Mouse (Mus musculus) CH12.LX (cell line): ENCODE results near the gene Fam178b. TPM values are rescaled to one million over a fixed set of nuclear protein-coding genes. Genes with fewer than 3 reads are reported as not detected.

Experiments
- DNase-seq: peaks from one replicate; pipeline ENCODE4 v3.0.0-alpha.2; 2013; ENCODE audit errors: extremely low read depth
- H3K27ac ChIP-seq: 2 replicates; pipeline ENCODE4 v1.5.1; 2012; ENCODE audit warnings: low read depth, mild to moderate bottlenecking, control low read depth, moderate library complexity; ENCODE audit not compliant: insufficient read depth
- H3K27me3 ChIP-seq: replicated peaks from 2 replicates; pipeline ENCODE3; 2012; ENCODE audit warnings: inconsistent platforms
- H3K36me3 ChIP-seq, 2 experiments: replicated peaks in 1 of 2; 2 replicates each; pipeline versions ENCODE3 to v1.6.1; 2012; ENCODE audit warnings: inconsistent platforms in 1 of 2, low read length in 1 of 2, mild to moderate bottlenecking in 1 of 2, mixed read lengths in 1 of 2, moderate library complexity in 1 of 2; ENCODE audit not compliant: control insufficient read depth in 1 of 2, insufficient read depth in 1 of 2
- H3K4me1 ChIP-seq, 2 experiments: 2 replicates each; pipeline ENCODE4 v1.6.1; 2012; ENCODE audit warnings: inconsistent platforms in 1 of 2, moderate library complexity in 1 of 2; ENCODE audit not compliant: insufficient read depth in 2 of 2, control insufficient read depth in 1 of 2
- H3K4me2 ChIP-seq: 2 replicates; pipeline ENCODE4 v1.6.1; 2012; ENCODE audit warnings: low read depth, mild to moderate bottlenecking, control low read depth; ENCODE audit not compliant: poor library complexity, insufficient read depth, severe bottlenecking
- H3K4me3 ChIP-seq, 3 experiments: fragments of 150-350 bp in 1 of 3; sonication (generic) in 1 of 3; replicated peaks in 1 of 3; 2 replicates each; pipeline versions ENCODE3 to v1.5.1; 2011 to 2012; ENCODE audit warnings: low read depth in 2 of 3, low read length in 2 of 3, mild to moderate bottlenecking in 2 of 3, moderate library complexity in 2 of 3, control low read depth in 1 of 3, improper control_type of control experiment in 1 of 3, inconsistent platforms in 1 of 3, mixed read lengths in 1 of 3; ENCODE audit not compliant: poor library complexity in 1 of 3
- H3K79me2 ChIP-seq: replicated peaks from 2 replicates; pipeline ENCODE4 v1.6.1; 2012; ENCODE audit warnings: mild to moderate bottlenecking, moderate library complexity; ENCODE audit not compliant: control insufficient read depth, poor library complexity, insufficient read depth, severe bottlenecking; ENCODE audit errors: extremely low read depth
- H3K9ac ChIP-seq: 2 replicates; pipeline ENCODE4 v1.6.1; 2012; ENCODE audit warnings: low read depth, mild to moderate bottlenecking, control low read depth, moderate library complexity; ENCODE audit not compliant: insufficient read depth
- H3K9me3 ChIP-seq: replicated peaks from 2 replicates; pipeline ENCODE3; 2012; ENCODE audit warnings: low read length, inconsistent platforms, mixed read lengths
- BHLHE40 ChIP-seq: IDR thresholded peaks from 2 replicates; pipeline ENCODE4 v1.6.1; 2011; ENCODE audit warnings: mild to moderate bottlenecking, low read depth, low read length, improper control_type of control experiment
- CHD1 ChIP-seq: IDR thresholded peaks from 2 replicates; pipeline ENCODE4 v1.6.1; 2012; ENCODE audit warnings: low read depth, low read length, improper control_type of control experiment, inconsistent platforms
- CTCF ChIP-seq, 2 experiments: IDR thresholded peaks in 1 of 2; conservative IDR thresholded peaks in 1 of 2; 2 replicates each; pipeline ENCODE4 v1.5.1; 2011 to 2012; ENCODE audit warnings: low read depth in 2 of 2, low read length in 2 of 2, improper control_type of control experiment in 1 of 2, inconsistent platforms in 1 of 2, mild to moderate bottlenecking in 1 of 2, moderate library complexity in 1 of 2
- E2F4 ChIP-seq: IDR thresholded peaks from 2 replicates; pipeline ENCODE4 v1.6.1; 2011; ENCODE audit warnings: low read depth, low read length, improper control_type of control experiment; ENCODE audit not compliant: insufficient replicate concordance
- ELF1 ChIP-seq: IDR thresholded peaks from 2 replicates; pipeline ENCODE4 v1.6.1; 2014; ENCODE audit warnings: low read depth, mild to moderate bottlenecking, inconsistent platforms, low read length, improper control_type of control experiment
- EP300 ChIP-seq: IDR thresholded peaks from 2 replicates; pipeline ENCODE4 v1.6.1; 2011; ENCODE audit warnings: low read length, improper control_type of control experiment
- ETS1 ChIP-seq: conservative IDR thresholded peaks from 2 replicates; pipeline ENCODE4 v1.6.1; 2012; ENCODE audit warnings: low read depth, mild to moderate bottlenecking, inconsistent platforms, low read length, improper control_type of control experiment, moderate library complexity
- GABPA ChIP-seq: IDR thresholded peaks from 2 replicates; pipeline ENCODE4 v1.6.1; 2012; ENCODE audit warnings: low read depth, low read length, improper control_type of control experiment, inconsistent platforms; ENCODE audit not compliant: insufficient replicate concordance
- JUND ChIP-seq: conservative IDR thresholded peaks from 2 replicates; pipeline ENCODE4 v1.6.1; 2011; ENCODE audit warnings: low read depth, low read length, improper control_type of control experiment
- KAT2A ChIP-seq: IDR thresholded peaks from 2 replicates; pipeline ENCODE4 v1.6.1; 2012; ENCODE audit warnings: low read length, improper control_type of control experiment, inconsistent platforms; ENCODE audit not compliant: insufficient replicate concordance
- MAX ChIP-seq: IDR thresholded peaks from 2 replicates; pipeline ENCODE4 v1.6.1; 2011; ENCODE audit warnings: low read length, improper control_type of control experiment
- MAZ ChIP-seq: IDR thresholded peaks from 2 replicates; pipeline ENCODE4 v1.6.1; 2012; ENCODE audit warnings: low read depth, mild to moderate bottlenecking, inconsistent platforms, low read length, improper control_type of control experiment, moderate library complexity
- MYC ChIP-seq: IDR thresholded peaks from 2 replicates; pipeline ENCODE4 v1.6.1; 2011; ENCODE audit warnings: low read depth, mild to moderate bottlenecking, improper control_type of control experiment, low read length
- PAX5 ChIP-seq: IDR thresholded peaks from 2 replicates; pipeline ENCODE4 v1.6.1; 2012; ENCODE audit warnings: low read length, inconsistent platforms, mixed read lengths
- POLR2AphosphoS2 ChIP-seq: IDR thresholded peaks from 2 replicates; pipeline ENCODE4 v1.6.1; 2011; ENCODE audit warnings: low read depth, low read length, improper control_type of control experiment
- RCOR1 ChIP-seq: conservative IDR thresholded peaks from 2 replicates; pipeline ENCODE4 v1.6.1; 2012; ENCODE audit warnings: low read depth, mild to moderate bottlenecking, inconsistent platforms, low read length, improper control_type of control experiment
- SMC3 ChIP-seq: IDR thresholded peaks from 2 replicates; pipeline ENCODE4 v1.6.1; 2011; ENCODE audit warnings: low read depth, low read length, improper control_type of control experiment
- TBP ChIP-seq: conservative IDR thresholded peaks from 2 replicates; pipeline ENCODE4 v1.6.1; 2011; ENCODE audit warnings: low read depth, low read length, improper control_type of control experiment
- TCF12 ChIP-seq: IDR thresholded peaks from 2 replicates; pipeline ENCODE4 v1.6.1; 2014; ENCODE audit warnings: low read depth, mild to moderate bottlenecking, inconsistent platforms, low read length, improper control_type of control experiment
- UBTF ChIP-seq: IDR thresholded peaks from 2 replicates; pipeline ENCODE4 v1.6.1; 2012; ENCODE audit warnings: low read depth, mild to moderate bottlenecking, inconsistent platforms, low read length, improper control_type of control experiment, moderate library complexity
- USF1 ChIP-seq: IDR thresholded peaks from 2 replicates; pipeline ENCODE4 v1.6.1; 2014; ENCODE audit warnings: low read depth, mild to moderate bottlenecking, inconsistent platforms, low read length, improper control_type of control experiment
- USF2 ChIP-seq: conservative IDR thresholded peaks from 2 replicates; pipeline ENCODE4 v1.6.1; 2011; ENCODE audit warnings: low read depth, low read length, improper control_type of control experiment
- ZC3H11A ChIP-seq: IDR thresholded peaks from 2 replicates; pipeline ENCODE4 v1.6.1; 2012; ENCODE audit warnings: low read depth, mild to moderate bottlenecking, inconsistent platforms, low read length, improper control_type of control experiment
- ZKSCAN1 ChIP-seq: IDR thresholded peaks from 2 replicates; pipeline ENCODE4 v1.6.1; 2012; ENCODE audit warnings: low read depth, inconsistent platforms, low read length, improper control_type of control experiment, borderline replicate concordance
- ZNF384 ChIP-seq: IDR thresholded peaks from 2 replicates; pipeline ENCODE4 v1.6.1; 2012; ENCODE audit warnings: low read depth, low read length, improper control_type of control experiment, inconsistent platforms
- dilution Hi-C: fragments of 300-500 bp; cut with MboI; formaldehyde crosslinking; loops from 2 replicates; pipeline ENCODE4 v1.14.3; 2020; ENCODE audit warnings: low sequenced_read_pairs; ENCODE audit not compliant: extremely low pct_unique_long_range_greater_than_20kb, extremely low pct_ligation_motif_present
- in situ Hi-C: fragments of 300-500 bp; cut with MboI; formaldehyde crosslinking; loops from 3 replicates; pipeline ENCODE4 v1.14.3; 2019; ENCODE audit warnings: low sequenced_read_pairs, low pct_ligation_motif_present, low pct_unique_long_range_greater_than_20kb, mixed read lengths
- polyA plus RNA-seq: library from polyadenylated mRNA; unstranded; fragments of >175 nt; gene quantifications from 2 replicates; pipeline ENCODE4 v1.2.1, GENCODE M21; 2012; ENCODE audit warnings: low read depth; ENCODE audit not compliant: insufficient read length
- total RNA-seq, 2 experiments: library from RNA; depleted of rRNA; stranded (reverse); fragments of 300-350 nt in 1 of 2; fragments of >200 nt in 1 of 2; gene quantifications; 2 replicates each; pipeline ENCODE4 v1.2.3; 2012 to 2014

Gene Fam178b
- total and polyA plus RNA-seq, 3 experiments: 0.50 TPM; not detected in 2

DNA sequence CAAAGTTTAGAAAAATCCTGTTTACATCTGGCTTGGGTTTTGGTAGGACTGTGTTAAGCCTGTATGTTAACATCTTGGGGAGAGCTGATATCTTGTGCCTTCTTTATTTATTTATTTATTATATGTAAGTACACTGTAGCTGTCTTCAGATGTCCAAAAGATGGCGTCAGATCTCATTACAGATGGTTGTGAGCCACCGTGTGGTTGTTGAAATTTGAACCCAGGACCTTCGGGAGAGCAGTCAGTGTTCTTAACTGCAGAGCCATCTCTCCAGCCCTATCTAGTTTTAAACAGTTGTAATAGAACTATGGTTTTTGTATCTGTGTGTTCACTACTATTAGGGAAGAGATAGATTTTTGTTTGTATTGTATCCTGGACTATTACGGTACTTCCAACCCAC is 153.7 kb downstream of the Fam178b start:
- Histone ChIP-seq H3K27ac (no peak overlapping the region), H3K79me2 (no peaks in the 10 kb centered on the region), H3K36me3 (peaks cover 54 to 76% of the 10 kb centered on the region in 2 experiments), H3K4me3 (no peak overlapping the region)
- dilution Hi-C loops: no loop called here
- TF ChIP-seq MAX: no peak
- TF ChIP-seq CHD1: no peak
- TF ChIP-seq TBP: no peak
- no peak for TF ChIP-seq PAX5
- no peak for TF ChIP-seq ZC3H11A
- TF ChIP-seq, all 38 proteins: peak for 0
- H3K27me3 ChIP-seq: no peaks in the 10 kb centered on the region
- in situ Hi-C loops: no loop called here
- no peak overlapping the region for H3K9ac ChIP-seq
- H3K4me1 ChIP-seq: no peaks in the 10 kb centered on the region
- no peak overlapping the region for H3K4me2 ChIP-seq
- no peak for DNase-seq
- no peaks in the 10 kb centered on the region for H3K9me3 ChIP-seq

- H3K27me3 ChIP-seq: no peaks in the 10 kb centered on the region
- H3K4me2 ChIP-seq: no peak overlapping the region
- H3K27ac ChIP-seq: no peak overlapping the region
- TF ChIP-seq TCF12 (no peak), KAT2A (no peak), PAX5 (no peak), EP300 (no peak), ZNF384 (no peak), JUND (no peak), ZKSCAN1 (no peak), GABPA (no peak), SMC3 (no peak), USF2 (no peak), CHD1 (no peak), POLR2AphosphoS2 (no peak), ELF1 (no peak)
- no peak overlapping the region for H3K9ac ChIP-seq
- H3K4me1 ChIP-seq: no peaks in the 10 kb centered on the region
- peaks cover 59 to 76% of the 10 kb centered on the region in 2 experiments for H3K36me3 ChIP-seq
- no peaks in the 10 kb centered on the region for H3K9me3 ChIP-seq
- in situ Hi-C loops (no loop called here), dilution Hi-C loops (no loop called here)
- no peak overlapping the region for H3K4me3 ChIP-seq
- no peak for DNase-seq
- H3K79me2 ChIP-seq: no peaks in the 10 kb centered on the region
Measured at GRCm38 (mm10) chr1:36528351-36528750, 154.6 kb downstream of the Fam178b start.

GRCm38 (mm10) chr1:36526903-36527302 is 156.1 kb downstream of the Fam178b start:
- no peak overlapping the region for H3K4me3 ChIP-seq
- TF ChIP-seq RCOR1 (no peak), GABPA (no peak), MAX (no peak), ZC3H11A (no peak), USF1 (no peak), BHLHE40 (no peak), CHD1 (no peak), CTCF (conservative IDR thresholded peaks at IDR 0.05 in 1 of 2, IDR thresholded peaks at IDR 0.05 in 1 of 2; ENCODE audit: low read depth in 2 of 2, low read length in 2 of 2) (no peak), ELF1 (no peak), MYC (no peak), SMC3 (no peak), TCF12 (no peak), UBTF (no peak), MAZ (no peak), TBP (no peak), E2F4 (no peak), ZKSCAN1 (no peak), KAT2A (no peak), ETS1 (no peak)
- dilution Hi-C loops (no loop called here), in situ Hi-C loops (no loop called here)
- H3K9me3 ChIP-seq: no peaks in the 10 kb centered on the region
- no peaks in the 10 kb centered on the region for H3K79me2 ChIP-seq
- no peak overlapping the region for H3K27ac ChIP-seq
- H3K27me3 ChIP-seq: no peaks in the 10 kb centered on the region
- DNase-seq: no peak
- no peaks in the 10 kb centered on the region for H3K4me1 ChIP-seq
- H3K9ac ChIP-seq: no peak overlapping the region
- peaks cover 53 to 76% of the 10 kb centered on the region in 2 experiments for H3K36me3 ChIP-seq
- no peak overlapping the region for H3K4me2 ChIP-seq
